8 mouse cellular contexts compared by ENCODE assay signal in genomic region chr3:116594076-116594727, GRCm38 (mm10). TPM values are rescaled to one million over a fixed set of nuclear protein-coding genes. Genes with fewer than 3 reads are reported as not detected.
DNase-seq lines count a peak whose midpoint lies in the region; ATAC-seq and TF ChIP-seq lines count a peak whose summit lies in the region.

No protein-coding gene starts in this region.

- no peak for TF ChIP-seq POLR2A in olfactory bulb, adult 2 months (IDR thresholded peaks at IDR 0.05; ENCODE audit: insufficient read depth, low read depth, low read length)

- peak overlapping the region; percentile 60 for H3K4me2 ChIP-seq in limb, embryonic 13.5 days (replicated peaks)

- POLR2A ChIA-PET in Patski (lab: Charles Lee): interaction anchor here (0.6 to 1.8 kb wide), 5 partner anchors 10 to 170 kb away, joined by 3 to 6 read pairs (median 4); partner anchors contain the start of genes Cdc14a and Dbt

- TF ChIP-seq CTCF in Patski (IDR thresholded peaks at IDR 0.05): no peak
- TF ChIP-seq CTCF in olfactory bulb, adult 2 months (IDR thresholded peaks at IDR 0.05; ENCODE audit: insufficient read depth, low read depth, low read length): no peak

- ATAC-seq in Patski: peak; percentile 54
- ATAC-seq in erythroblast, adult 5-6 weeks (replicated peaks; ENCODE audit: low FRiP score, poor library complexity, severe bottlenecking): peak; percentile 70
- ATAC-seq in limb, embryonic 13.5 days (ENCODE audit: low FRiP score, low read depth): peak; percentile 74

- in situ Hi-C loops in Patski (cut with MboI; ENCODE audit: low pct_unique_long_range_greater_than_20kb): loop anchor here (10.0 kb wide), 1 partner anchor 241 kb away; no protein-coding TSS in a partner anchor

- H3K9ac ChIP-seq in limb, embryonic 13.5 days: peak overlapping the region; percentile 85

- 2% methylated on average over 22 of the region's 22 CpGs for WGBS in limb, embryonic 13.5 days
- 2% methylated on average over 22 of the region's 22 CpGs for WGBS in olfactory bulb, adult 2 months

- H3K27me3 ChIP-seq in Patski: no peaks in the 10 kb centered on the region
- no peaks in the 10 kb centered on the region for H3K27me3 ChIP-seq in limb, embryonic 13.5 days

- H3K36me3 ChIP-seq in limb, embryonic 13.5 days: peaks cover 25% of the 10 kb centered on the region

- peak overlapping the region; percentile 85 for H3K4me3 ChIP-seq in limb, embryonic 13.5 days
- peak overlapping the region; percentile 76 for H3K4me3 ChIP-seq in olfactory bulb, adult 2 months (ENCODE audit: insufficient read depth, low read depth, low read length)

- H3K9me3 ChIP-seq in limb, embryonic 13.5 days: no peaks in the 10 kb centered on the region

- peak; percentile 25 for DNase-seq in layer of hippocampus, adult 9-11 months
- no peak for DNase-seq in layer of hippocampus, postnatal 36 days
- DNase-seq in Patski (ENCODE audit: low read depth, low spot score): no peak
- DNase-seq in kidney, adult 8-10 months: no peak
- DNase-seq in adrenal gland, postnatal 36 days: no peak

- CTCF ChIA-PET in Patski (lab: Charles Lee): interaction anchor here (1.1 to 1.7 kb wide), 3 partner anchors 10 to 21 kb away, joined by 3 read pairs; partner anchors contain the start of gene Trmt13

- peaks cover 11% of the 10 kb centered on the region for H3K4me1 ChIP-seq in limb, embryonic 13.5 days
- H3K4me1 ChIP-seq in olfactory bulb, adult 2 months (ENCODE audit: control insufficient read depth, insufficient read depth, low read length): no peaks in the 10 kb centered on the region

- peak overlapping the region; percentile 83 for H3K27ac ChIP-seq in limb, embryonic 13.5 days
- H3K27ac ChIP-seq in olfactory bulb, adult 2 months (ENCODE audit: insufficient read depth, low read depth, low read length): peak overlapping the region; percentile 82

RNA-seq across cellular contexts. Expression of gene Sass6, which starts 0.6 kb away (rescaled TPM):
- total RNA-seq in layer of hippocampus, postnatal 36 days (2021): 1 to 10 TPM; 8.2 to 9.2 TPM
- 11.7 TPM for polyA plus RNA-seq in Patski (2021)
- total RNA-seq in erythroblast, adult 5-6 weeks (2015; ENCODE audit: low replicate concordance): 10.7 and 16.3 TPM in 2 replicates
- total RNA-seq in erythroblast, adult 5-6 weeks (2017; ENCODE audit: low replicate concordance): 19.8 and 31.5 TPM in 2 replicates
- polyA plus RNA-seq in limb, embryonic 13.5 days (2015; fragmentation: Nextera tagmentation; extraction: Ambion mirVana): 24.1 and 27.0 TPM in 2 replicates
- not detected in 2 replicates for polyA plus RNA-seq in olfactory bulb, adult 2 months (2012; ENCODE audit: insufficient read depth, insufficient read length, low replicate concordance, missing spikeins)
- total RNA-seq in adrenal gland, postnatal 36 days (2021): 1 to 10 TPM; 2.6 to 3.3 TPM

RNA-seq across cellular contexts. Expression of gene Trmt13, which starts 20.2 kb away (rescaled TPM):
- 10 to 100 TPM; 18.4 to 21.3 TPM for total RNA-seq in layer of hippocampus, postnatal 36 days (2021)
- polyA plus RNA-seq in Patski (2021): 26.4 TPM
- total RNA-seq in erythroblast, adult 5-6 weeks (2015; ENCODE audit: low replicate concordance): 0.38 and 13.2 TPM in 2 replicates
- total RNA-seq in erythroblast, adult 5-6 weeks (2017; ENCODE audit: low replicate concordance): 10.1 and 10.7 TPM in 2 replicates
- 38.4 and 39.1 TPM in 2 replicates for polyA plus RNA-seq in limb, embryonic 13.5 days (2015; fragmentation: Nextera tagmentation; extraction: Ambion mirVana)
- not detected in 2 replicates for polyA plus RNA-seq in olfactory bulb, adult 2 months (2012; ENCODE audit: insufficient read depth, insufficient read length, low replicate concordance, missing spikeins)
- total RNA-seq in adrenal gland, postnatal 36 days (2021): 10 to 100 TPM; 11.3 to 14.7 TPM

RNA-seq across cellular contexts. Expression of gene Lrrc39, which starts 31.4 kb away (rescaled TPM):
- not detected for total RNA-seq in layer of hippocampus, postnatal 36 days (2021)
- polyA plus RNA-seq in Patski (2021): 0.26 TPM
- total RNA-seq in erythroblast, adult 5-6 weeks (2015; ENCODE audit: low replicate concordance): 1.5 and 8.8 TPM in 2 replicates
- total RNA-seq in erythroblast, adult 5-6 weeks (2017; ENCODE audit: low replicate concordance): 14.0 and 19.0 TPM in 2 replicates
- 0.84 and 0.87 TPM in 2 replicates for polyA plus RNA-seq in limb, embryonic 13.5 days (2015; fragmentation: Nextera tagmentation; extraction: Ambion mirVana)
- polyA plus RNA-seq in olfactory bulb, adult 2 months (2012; ENCODE audit: insufficient read depth, insufficient read length, low replicate concordance, missing spikeins): not detected in 2 replicates
- total RNA-seq in adrenal gland, postnatal 36 days (2021): 1 to 10 TPM; 1.6 to 2.9 TPM
